Mouse (Mus musculus) liver, adult 2 months (tissue): ENCODE measurements around the gene Arid3c. TPM values are rescaled to one million over a fixed set of nuclear protein-coding genes. Genes with fewer than 3 reads are reported as not detected.

ENCODE experiments used
- DNase-seq: peaks from one replicate; pipeline ENCODE4 v3.0.0-alpha.2; 2011; ENCODE audit warnings: low read depth, low spot score; ENCODE audit errors: extremely low read depth
- H3K27ac ChIP-seq: fragments of 200-500 bp; replicated peaks from 2 replicates; pipeline ENCODE4 v1.5.1; 2012; ENCODE audit warnings: low read depth, mild to moderate bottlenecking, control low read depth, inconsistent platforms, low read length; ENCODE audit not compliant: insufficient read depth
- H3K27me3 ChIP-seq: fragments of 200-500 bp; 2 replicates; pipeline ENCODE4 v1.6.1; 2012; ENCODE audit warnings: mild to moderate bottlenecking, moderate library complexity, low read length, inconsistent platforms; ENCODE audit not compliant: control insufficient read depth, insufficient read depth
- H3K36me3 ChIP-seq: fragments of 200-500 bp; 2 replicates; pipeline ENCODE4 v1.6.1; 2012; ENCODE audit warnings: low read length, inconsistent platforms; ENCODE audit not compliant: control insufficient read depth, insufficient read depth
- H3K4me1 ChIP-seq: fragments of 200-500 bp; 2 replicates; pipeline ENCODE4 v1.6.1; 2011; ENCODE audit warnings: low read length; ENCODE audit not compliant: control insufficient read depth, insufficient read depth
- H3K4me3 ChIP-seq: fragments of 200-500 bp; 2 replicates; pipeline ENCODE4 v1.5.1; 2011; ENCODE audit warnings: low read depth, mild to moderate bottlenecking, control low read depth, low read length, moderate library complexity; ENCODE audit not compliant: insufficient read depth
- H3K79me2 ChIP-seq: fragments of 200-500 bp; 2 replicates; pipeline ENCODE4 v1.6.1; 2012; ENCODE audit warnings: inconsistent platforms, mild to moderate bottlenecking, low read length, moderate library complexity; ENCODE audit not compliant: control insufficient read depth, insufficient read depth
- H3K9ac ChIP-seq: fragments of 200-500 bp; 2 replicates; pipeline ENCODE4 v1.6.1; 2012; ENCODE audit warnings: low read depth, mild to moderate bottlenecking, control low read depth, inconsistent platforms, low read length
- CTCF ChIP-seq: fragments of 200-500 bp; IDR thresholded peaks from 2 replicates; pipeline ENCODE4 v1.5.1; 2011; ENCODE audit warnings: low read depth, low read length, control low read depth
- POLR2A ChIP-seq: fragments of 200-500 bp; IDR thresholded peaks from 2 replicates; pipeline ENCODE4 v1.6.1; 2011; ENCODE audit warnings: low read length, control low read depth; ENCODE audit not compliant: insufficient read depth; ENCODE audit errors: extremely low read depth
- WGBS: fragments of 180-500 bp; shearing (Covaris S2); methylation state at CpG from one replicate; pipeline ENCODE4 v1.1.7; 2018; 5-methylcytosine and 5-hydroxymethylcytosine counted together
- polyA plus RNA-seq: library from polyadenylated mRNA; depleted of rRNA; stranded (reverse); fragments of >200 nt; gene quantifications from 2 replicates; pipeline ENCODE4 v1.2.3, GENCODE M21; 2012
- total RNA-seq: library from RNA; depleted of rRNA; stranded (reverse); fragments of >200 nt; gene quantifications from 2 replicates; pipeline ENCODE4 v1.2.3, GENCODE M21; 2014

Arid3c gene
- total and polyA plus RNA-seq, 2 experiments = not detected

DNA sequence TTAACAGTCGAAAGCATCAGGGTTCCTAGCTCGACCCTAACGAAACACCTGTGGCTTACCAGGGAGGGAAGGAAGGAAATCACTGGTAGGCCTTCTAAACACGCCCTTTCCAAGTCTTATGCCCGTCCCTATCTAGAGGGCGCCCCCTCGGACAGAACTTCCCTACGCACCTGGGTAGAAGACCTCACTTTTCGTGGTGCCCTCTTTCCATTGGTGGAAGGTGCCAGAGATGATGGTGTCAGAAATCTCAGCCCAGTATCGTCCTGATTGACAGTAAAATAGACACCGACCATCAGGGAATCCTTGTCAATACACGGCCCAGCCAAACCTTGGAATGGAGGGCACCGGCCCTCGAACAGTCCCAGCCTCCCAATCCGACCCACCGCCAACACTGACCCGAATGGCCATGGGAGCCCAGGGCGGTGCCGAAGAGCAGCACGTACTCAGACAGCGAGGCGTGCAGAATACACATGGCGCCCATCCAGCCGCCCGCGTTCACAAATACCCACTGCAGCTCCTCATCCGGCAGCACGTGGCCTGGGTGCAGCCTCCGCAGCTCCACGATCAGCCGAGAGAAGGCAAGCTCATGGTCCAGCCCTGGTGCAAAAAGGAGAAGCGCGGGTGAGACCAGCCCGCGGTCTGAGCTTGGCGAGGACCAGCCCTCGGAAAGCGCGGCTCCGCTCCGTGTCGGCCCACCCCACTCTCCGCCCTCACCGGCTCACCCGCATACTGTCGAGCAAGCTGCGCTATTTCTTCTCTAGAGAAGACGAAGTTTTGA is 9.6 kb upstream of the Arid3c start:
- peak; percentile 63 for DNase-seq
- H3K27ac ChIP-seq = peak overlapping the region; percentile 92
- H3K27me3 ChIP-seq = no peaks in the 10 kb centered on the region
- WGBS = under 1% methylated on average over 48 of the region's 48 CpGs
- TF ChIP-seq CTCF (0 out of 2 replicates have a peak, but pooled peaks have one; percentile 4), POLR2A (no peak)
- peaks cover 7% of the 10 kb centered on the region for H3K36me3 ChIP-seq
- H3K4me1 ChIP-seq = peaks cover 23% of the 10 kb centered on the region
- peaks cover 6% of the 10 kb centered on the region; the same call in 1 of the 2 replicates for H3K79me2 ChIP-seq
- H3K4me3 ChIP-seq = peak overlapping the region; percentile 84
- peak overlapping the region; percentile 89 for H3K9ac ChIP-seq

DNA sequence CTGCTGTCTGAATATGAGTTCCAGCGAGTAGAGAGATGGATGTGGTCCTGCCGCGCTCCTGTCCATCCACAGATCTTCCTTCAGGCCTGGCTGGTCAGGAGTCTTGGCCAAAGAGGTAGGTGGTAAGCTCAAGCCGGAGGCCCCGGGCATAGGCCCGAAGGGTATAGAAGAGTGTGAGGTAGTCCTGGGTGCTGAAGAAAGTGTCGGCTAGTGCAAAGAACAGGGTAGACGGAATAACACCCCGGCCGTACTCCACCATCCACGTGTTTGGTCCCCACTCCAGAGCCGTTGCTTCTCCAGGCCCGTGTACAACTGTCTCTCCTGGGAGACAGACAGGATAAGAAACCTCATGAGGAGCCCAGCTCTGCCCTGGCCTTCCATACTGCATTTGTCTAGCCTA is 8.3 kb upstream of the Arid3c start:
- peaks cover 7% of the 10 kb centered on the region for H3K36me3 ChIP-seq
- no peak overlapping the region for H3K4me3 ChIP-seq
- no peak overlapping the region for H3K27ac ChIP-seq
- H3K27me3 ChIP-seq = no peaks in the 10 kb centered on the region
- H3K79me2 ChIP-seq = peaks cover 6% of the 10 kb centered on the region; the same call in 1 of the 2 replicates
- DNase-seq = no peak
- H3K9ac ChIP-seq = no peak overlapping the region
- TF ChIP-seq CTCF = no peak
- no peak for TF ChIP-seq POLR2A
- peaks cover 18% of the 10 kb centered on the region for H3K4me1 ChIP-seq
- 93% methylated on average over 13 of the region's 13 CpGs for WGBS

DNA sequence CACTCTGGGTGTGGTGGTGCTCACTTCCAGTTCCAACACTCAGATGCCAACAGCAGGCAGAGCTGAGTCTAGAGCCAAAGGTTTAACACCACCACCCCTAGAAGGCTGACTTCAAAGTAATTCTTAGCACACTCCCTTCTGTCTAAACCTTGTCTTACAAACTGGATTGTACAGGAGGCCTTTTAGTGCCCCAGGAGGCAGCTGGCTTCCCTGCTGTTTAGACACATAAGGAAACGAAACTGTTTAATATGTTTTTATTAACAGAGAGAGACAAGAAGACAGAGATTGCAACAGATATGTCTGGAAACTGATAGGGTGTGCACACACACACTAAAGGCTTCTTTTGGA is 7.3 kb upstream of the Arid3c start:
- TF ChIP-seq POLR2A (no peak), CTCF (no peak)
- 24% methylated on average over 1 of the region's 1 CpGs for WGBS

DNA sequence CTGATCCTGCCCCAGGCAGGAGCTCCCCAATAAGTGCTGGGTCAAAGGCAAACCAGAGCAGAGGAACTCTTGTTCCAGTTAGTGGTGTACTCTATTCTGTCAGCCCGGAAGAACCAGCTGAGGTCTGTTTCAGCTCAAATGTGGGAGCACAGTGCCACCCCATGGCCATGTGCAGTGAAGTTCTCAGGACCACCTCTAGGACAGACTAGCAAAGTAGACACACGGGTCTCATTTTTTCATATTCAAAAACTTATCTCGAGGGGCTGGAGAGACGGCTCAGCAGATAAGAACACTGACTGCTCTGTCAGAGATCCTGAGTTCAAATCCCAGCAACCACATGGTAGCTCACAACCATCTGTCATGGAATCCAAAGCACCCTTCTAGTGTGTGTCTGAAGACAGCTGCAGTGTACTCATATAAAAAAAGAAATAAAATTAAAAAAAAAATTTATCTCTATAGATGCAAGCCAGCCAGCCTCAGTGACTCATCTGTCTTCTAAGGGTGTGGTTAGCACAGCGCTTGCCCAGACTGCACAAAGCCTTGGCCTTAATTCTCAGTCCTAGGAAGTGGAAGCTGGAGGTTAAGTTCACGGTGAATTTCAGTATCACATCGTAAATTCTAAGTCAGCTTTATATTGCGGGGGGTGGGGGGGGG is 6.8 kb upstream of the Arid3c start:
- no peak overlapping the region for H3K4me3 ChIP-seq
- TF ChIP-seq POLR2A = no peak
- TF ChIP-seq CTCF = peak; percentile 88
- peaks cover 6% of the 10 kb centered on the region; the same call in 1 of the 2 replicates for H3K79me2 ChIP-seq
- H3K36me3 ChIP-seq = peaks cover 7% of the 10 kb centered on the region
- H3K27ac ChIP-seq = no peak overlapping the region
- peak; percentile 75 for DNase-seq
- H3K4me1 ChIP-seq = peaks cover 15% of the 10 kb centered on the region; the same call in 1 of the 2 replicates
- 0 out of 2 replicates have a peak, but pooled peaks cover 3% of the 10 kb centered on the region for H3K27me3 ChIP-seq
- WGBS = 25% methylated on average over 8 of the region's 8 CpGs
- H3K9ac ChIP-seq = no peak overlapping the region

More for the DNA sequence above, 7.3 kb upstream of the Arid3c start:
- no peak for DNase-seq
- Histone ChIP-seq H3K27me3 (0 out of 2 replicates have a peak, but pooled peaks cover 1% of the 10 kb centered on the region), H3K36me3 (peaks cover 7% of the 10 kb centered on the region), H3K4me3 (no peak overlapping the region), H3K9ac (no peak overlapping the region), H3K4me1 (peaks cover 15% of the 10 kb centered on the region; the same call in 1 of the 2 replicates), H3K27ac (no peak overlapping the region), H3K79me2 (peaks cover 6% of the 10 kb centered on the region; the same call in 1 of the 2 replicates)

DNA sequence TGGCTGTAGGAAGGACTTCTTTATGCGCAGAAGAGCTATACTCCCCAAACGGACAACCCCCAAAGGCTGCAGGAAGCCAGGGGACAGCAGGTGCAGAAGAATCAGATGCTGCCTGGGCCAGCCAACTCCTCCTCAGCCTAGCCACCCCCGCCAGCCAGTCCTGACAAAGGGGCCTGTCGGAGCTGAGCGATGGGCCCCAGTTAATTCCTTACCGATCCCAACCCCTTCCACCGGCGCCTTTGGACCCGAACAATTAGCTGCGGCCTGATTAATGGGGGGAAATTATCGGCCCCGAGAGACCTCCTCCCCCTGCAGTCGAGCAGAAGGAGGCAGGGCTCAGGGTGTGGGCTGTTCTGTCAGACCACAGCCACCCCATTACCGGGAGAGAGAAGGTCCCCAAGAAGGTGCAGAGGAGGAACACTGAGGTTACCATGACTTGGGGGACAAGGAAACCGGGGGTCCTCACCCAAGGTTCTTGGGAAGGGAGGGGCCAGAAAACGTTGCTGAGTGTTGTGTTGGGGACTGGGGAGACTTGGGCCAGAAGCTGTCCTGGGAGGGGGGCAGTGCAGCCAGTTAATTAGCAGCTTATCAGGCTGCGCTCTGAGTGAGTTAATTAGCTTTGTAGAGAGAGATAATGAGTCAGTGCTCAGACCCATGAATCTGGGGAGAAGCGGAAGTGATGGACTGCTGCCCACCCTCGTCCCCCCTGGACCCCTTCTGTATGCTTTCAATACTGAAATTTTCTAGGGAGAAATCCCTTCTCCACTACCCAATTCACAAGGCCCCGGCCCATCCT is 3.9 kb downstream of the Arid3c start:
- Histone ChIP-seq H3K9ac (no peak overlapping the region), H3K36me3 (no peaks in the 10 kb centered on the region), H3K4me1 (peaks cover 4% of the 10 kb centered on the region; the same call in 1 of the 2 replicates), H3K27ac (no peak overlapping the region), H3K4me3 (no peak overlapping the region), H3K27me3 (peaks cover 15% of the 10 kb centered on the region; the same call in 1 of the 2 replicates), H3K79me2 (no peaks in the 10 kb centered on the region)
- 38% methylated on average over 20 of the region's 20 CpGs for WGBS
- TF ChIP-seq POLR2A (no peak), CTCF (no peak)
- no peak for DNase-seq
